Mouse (Mus musculus) cerebral cortex, adult 2 months (tissue): Measurements from ENCODE around the gene Nlrp14.

ENCODE experiments used
- WGBS: fragments of 180-500 bp; shearing (Covaris S2); methylation state at CpG from one replicate; pipeline ENCODE4 v1.1.7; 2018; 5-methylcytosine and 5-hydroxymethylcytosine counted together

The Nlrp14 gene

DNA sequence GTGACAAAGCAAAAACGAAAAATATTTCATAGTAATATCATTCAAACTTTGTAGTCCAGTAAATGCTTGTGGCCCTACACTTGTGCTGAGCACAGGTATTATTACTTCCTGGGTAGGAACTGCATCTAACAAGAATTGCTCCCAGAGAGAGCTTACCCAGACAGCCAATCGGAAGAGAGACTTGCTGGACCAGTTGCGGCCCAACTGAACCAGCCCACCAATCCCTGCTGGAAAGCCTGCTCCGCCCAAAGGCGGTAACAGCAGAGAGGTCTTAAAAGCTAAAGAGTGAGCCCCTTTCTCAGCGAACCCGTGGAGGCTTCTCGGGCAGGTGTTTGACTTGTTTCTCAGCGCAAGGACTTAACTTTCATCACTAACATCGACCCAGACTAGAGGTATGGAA, at the start of gene Nlrp14:
Gene Nlrp14 (plus strand): TSS at position 301 of the 400 bp plus-strand sequence.
- WGBS = 88% methylated on average over 10 of the region's 10 CpGs

DNA sequence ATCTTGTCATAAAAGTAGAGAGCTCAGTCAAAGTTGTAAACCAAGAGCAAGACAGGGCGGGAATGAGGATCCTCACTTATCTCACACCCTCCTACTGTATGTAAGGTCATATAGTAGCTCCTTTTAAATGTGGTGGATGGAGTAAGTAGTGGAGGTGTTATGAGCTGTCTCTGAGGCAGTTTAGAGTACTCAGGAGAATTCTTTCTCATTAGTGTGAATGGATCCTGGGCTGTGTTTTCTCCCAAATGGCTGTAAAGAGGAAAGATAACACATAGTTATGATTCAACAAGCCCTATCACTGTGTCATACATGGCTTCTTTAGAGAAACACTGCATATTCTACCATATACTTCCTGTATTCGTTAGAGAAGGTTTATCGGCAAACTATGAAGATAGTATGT, 35.8 kb upstream of the Nlrp14 start, which contains the start of gene Olfr715:
Gene Olfr715 (minus strand): TSS at position 101 of the 400 bp plus-strand sequence.
- WGBS = 91% methylated on average over 3 of the region's 3 CpGs

DNA sequence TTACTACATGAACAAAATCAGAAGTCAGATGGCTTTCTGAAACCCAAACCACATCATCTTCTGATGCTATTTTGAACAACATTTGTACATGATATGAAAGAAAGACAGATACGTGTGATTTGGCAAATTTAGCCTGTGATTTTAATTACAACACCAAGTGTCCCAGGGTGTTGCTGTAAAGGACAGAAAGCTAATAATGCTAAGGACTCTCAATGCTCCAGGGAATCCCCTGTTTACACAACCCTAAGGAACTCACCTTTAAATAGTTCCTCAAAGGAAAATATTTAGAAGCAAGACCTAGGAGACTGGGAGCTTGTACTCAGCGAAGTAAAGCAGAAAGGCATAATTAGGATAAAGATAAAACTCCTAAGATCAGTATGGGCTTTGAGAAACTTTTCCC, 28.8 kb upstream of the Nlrp14 start, which contains the start of gene Olfr716:
Gene Olfr716 (plus strand): TSS at position 301 of the 400 bp plus-strand sequence.
- WGBS = 64% methylated on average over 2 of the region's 2 CpGs

DNA sequence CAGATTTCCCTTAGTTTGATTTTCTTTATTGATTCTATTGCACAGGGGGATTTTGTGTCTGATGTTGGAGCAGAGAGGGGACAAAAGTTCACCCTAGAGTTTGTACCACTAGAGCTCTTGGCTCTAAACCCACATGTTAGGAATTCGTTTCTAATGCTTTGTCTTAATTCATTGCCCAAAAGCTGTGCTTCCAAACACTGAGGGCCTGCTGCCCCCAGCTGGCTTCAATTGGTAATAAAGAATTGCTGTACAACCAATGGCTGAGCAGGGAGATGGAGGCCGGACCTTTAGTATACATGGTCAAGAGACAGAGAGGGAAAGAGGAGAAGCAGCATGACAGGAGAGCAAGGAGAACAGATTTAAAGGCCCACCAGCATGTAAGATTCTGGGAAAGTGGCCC, 13.6 kb downstream of the Nlrp14 start:
- WGBS = 45% methylated on average over 2 of the region's 2 CpGs

DNA sequence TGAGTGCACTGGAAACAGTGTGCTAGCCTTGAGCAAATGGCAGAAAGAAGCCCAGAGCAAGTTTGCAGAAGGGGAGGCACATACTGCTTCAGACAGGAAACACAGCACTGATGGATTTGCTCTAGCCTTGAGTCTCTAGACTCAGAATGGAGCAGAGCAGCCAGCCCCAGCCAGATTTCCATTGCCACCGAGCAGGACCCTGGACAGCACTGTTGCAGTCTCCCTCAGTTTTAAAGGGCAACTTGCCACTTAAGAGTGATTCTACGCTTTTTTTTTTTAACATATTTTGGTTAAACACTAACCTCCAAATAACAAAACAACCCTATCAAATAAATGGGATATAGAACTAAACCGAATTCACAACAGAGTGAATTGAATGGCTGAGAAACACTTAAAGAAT, 35.0 kb downstream of the Nlrp14 start:
- 57% methylated on average over 3 of the region's 3 CpGs for WGBS

DNA sequence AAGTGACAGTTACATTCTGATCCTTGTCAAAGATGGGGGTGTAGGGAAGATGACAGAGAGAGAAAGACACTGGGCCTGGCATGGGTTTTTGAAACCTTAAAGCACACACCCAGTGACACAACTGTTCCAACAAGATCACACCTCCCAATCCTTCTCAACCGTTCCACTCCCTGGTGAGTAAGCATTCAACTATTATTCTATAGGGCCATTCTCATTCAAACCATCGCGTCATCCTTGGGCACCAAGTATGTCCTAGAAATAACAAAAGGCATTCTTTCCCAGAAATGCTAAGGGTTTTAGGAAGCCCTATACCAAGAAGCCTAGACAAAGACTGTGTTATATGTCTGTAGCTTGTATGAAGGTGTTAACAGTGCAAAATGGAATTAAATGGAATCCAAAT, 41.1 kb downstream of the Nlrp14 start:
- 83% methylated on average over 3 of the region's 3 CpGs for WGBS

DNA sequence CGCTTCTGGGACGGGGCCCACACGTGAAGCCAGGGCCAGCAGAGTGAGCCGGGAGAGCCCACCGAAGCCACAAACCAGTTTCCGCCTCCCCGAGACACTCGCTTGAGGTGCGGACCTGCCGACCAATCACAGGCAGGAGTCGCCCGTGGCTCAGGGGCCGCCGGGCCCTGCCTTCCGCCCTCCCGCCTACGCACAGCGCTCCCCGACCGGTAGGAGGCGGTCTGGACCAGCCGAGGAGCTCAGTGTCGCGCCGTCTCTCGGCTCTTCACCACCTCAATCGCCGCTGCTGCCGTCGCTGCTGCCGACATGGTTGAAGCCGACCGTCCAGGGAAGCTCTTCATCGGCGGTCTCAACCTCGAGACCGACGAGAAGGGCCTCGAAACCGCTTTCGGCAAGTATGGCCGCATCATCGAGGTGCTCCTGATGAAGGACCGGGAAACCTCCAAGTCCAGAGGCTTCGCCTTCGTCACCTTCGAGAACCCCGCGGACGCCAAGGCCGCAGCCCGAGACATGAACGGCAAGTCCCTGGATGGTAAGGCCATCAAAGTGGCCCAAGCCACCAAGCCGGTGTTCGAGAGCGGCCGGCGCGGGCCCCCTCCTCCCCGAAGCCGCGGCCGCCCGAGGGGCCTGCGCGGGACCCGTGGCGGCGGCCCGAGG, 42.5 kb downstream of the Nlrp14 start, which contains the start of gene Rbmxl2:
Gene Rbmxl2 (plus strand): TSS at position 242 of the 657 bp plus-strand sequence.
- 39% methylated on average over 69 of the region's 70 CpGs for WGBS

DNA sequence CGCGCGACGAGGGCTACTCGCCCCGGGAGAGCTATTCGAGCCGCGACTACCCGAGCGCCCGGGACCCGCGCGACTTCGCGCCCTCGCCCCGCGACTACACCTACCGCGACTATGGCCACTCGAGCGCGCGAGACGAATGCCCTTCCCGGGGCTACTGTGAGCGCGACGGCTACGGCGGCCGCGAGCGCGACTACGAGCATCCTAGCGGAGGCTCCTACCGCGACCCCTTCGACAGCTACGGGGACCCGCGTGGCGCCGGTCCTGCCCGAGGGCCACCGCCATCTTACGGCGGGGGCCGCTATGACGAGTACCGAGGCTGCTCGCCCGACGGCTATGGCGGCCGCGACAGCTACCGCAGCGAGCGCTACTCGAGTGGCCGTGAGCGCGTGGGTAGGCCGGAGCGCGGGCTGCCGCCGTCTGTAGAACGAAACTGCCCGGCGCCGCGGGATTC, 43.4 kb downstream of the Nlrp14 start:
- 30% methylated on average over 77 of the region's 77 CpGs for WGBS

DNA sequence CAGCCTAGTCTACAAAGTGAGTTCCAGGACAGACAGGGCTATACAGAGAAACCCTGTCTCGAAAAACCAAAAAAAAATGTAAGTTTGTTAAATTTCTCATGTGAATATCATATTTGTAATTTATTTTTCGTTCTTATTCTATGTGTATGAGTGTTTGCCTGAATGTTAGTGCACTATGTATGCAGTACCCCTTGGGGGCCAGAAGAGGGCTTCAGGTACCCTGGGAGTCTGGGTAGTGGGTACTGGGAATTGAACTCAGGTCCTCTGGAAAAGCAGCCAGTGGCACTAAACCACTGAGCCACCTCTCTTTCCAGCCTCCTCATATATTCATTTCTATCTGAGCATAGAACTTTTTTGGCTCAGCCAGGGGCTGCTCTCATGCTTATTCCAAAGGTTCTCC, 50.1 kb downstream of the Nlrp14 start:
- 78% methylated on average over 2 of the region's 2 CpGs for WGBS

DNA sequence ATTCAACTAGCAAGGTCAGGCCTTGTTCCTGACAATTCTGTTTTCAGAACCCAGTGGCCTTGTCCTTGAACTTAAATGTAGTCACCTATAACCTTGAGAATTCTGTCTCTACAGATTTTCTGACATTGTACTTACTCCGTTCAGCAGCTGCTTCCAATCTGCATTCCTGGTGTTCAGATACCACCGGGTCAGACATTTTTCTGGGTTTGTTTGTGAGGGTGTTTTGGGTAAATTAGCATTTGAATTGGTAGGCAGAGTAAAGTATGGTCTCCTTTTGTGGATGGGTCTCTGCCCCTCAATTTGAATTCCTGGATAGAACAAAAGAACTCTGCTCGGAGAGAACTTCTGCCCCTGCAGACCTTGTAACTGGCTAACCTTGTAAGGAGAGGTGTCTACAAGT, 70.1 kb downstream of the Nlrp14 start:
- 45% methylated on average over 3 of the region's 3 CpGs for WGBS

DNA sequence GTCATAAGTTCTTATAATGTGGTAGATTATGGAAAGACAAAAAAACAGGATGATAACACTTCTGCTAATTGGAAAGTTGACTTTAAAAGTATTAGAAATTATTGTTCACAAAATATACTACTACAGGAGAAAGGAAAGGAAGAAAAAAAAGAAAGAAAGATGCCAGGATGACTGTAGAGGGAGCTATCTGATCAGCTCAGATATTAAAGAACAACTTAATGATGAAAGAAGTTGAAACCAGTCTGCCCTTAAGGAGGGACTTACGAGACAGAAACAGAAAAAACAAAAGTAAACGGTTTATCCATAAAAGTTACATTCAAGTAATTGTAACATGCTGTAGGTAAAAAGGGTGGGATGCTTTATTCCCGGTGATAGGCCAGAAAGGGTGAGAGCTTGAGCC, 70.7 kb downstream of the Nlrp14 start:
- 69% methylated on average over 3 of the region's 3 CpGs for WGBS

DNA sequence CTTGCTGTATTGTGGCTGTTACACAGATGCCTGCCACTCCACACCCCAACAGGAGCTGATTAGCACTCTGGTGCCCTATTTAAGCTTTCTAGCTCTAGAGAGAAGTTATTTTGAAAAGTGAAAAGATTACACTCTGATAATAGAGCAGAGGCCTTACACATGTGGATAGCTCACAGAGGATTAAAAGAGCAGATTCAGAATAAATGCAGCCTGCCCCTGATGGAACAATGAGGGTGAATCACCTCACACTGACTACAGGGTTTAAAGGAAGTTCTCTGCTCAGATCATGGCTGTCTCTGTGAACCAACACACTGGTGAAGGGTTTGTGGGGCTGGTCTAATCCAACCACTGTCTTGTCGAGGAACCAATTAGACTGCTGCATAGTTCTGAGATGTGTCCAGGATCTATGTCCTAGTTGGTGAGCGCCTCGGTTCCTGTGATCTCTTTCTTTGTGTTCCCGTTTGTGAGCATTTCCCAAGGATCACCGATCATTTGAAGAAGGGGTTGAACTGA, 74.6 kb downstream of the Nlrp14 start:
- WGBS = 81% methylated on average over 5 of the region's 5 CpGs
